Mouse (Mus musculus) naive thymus-derived CD4-positive, alpha-beta T cell, adult 2 months (primary cell): ENCODE data around the gene Bcap29.
"Not testable (repeated sequence)": the region's sequence is repeated elsewhere in the genome, so short reads cannot be mapped to it uniquely, and the experiment has no call there.

Experiments
- DNase-seq: peaks from one replicate; pipeline ENCODE4 v3.0.0-alpha.2; 2011; ENCODE audit warnings: low read depth

The Bcap29 gene

DNA sequence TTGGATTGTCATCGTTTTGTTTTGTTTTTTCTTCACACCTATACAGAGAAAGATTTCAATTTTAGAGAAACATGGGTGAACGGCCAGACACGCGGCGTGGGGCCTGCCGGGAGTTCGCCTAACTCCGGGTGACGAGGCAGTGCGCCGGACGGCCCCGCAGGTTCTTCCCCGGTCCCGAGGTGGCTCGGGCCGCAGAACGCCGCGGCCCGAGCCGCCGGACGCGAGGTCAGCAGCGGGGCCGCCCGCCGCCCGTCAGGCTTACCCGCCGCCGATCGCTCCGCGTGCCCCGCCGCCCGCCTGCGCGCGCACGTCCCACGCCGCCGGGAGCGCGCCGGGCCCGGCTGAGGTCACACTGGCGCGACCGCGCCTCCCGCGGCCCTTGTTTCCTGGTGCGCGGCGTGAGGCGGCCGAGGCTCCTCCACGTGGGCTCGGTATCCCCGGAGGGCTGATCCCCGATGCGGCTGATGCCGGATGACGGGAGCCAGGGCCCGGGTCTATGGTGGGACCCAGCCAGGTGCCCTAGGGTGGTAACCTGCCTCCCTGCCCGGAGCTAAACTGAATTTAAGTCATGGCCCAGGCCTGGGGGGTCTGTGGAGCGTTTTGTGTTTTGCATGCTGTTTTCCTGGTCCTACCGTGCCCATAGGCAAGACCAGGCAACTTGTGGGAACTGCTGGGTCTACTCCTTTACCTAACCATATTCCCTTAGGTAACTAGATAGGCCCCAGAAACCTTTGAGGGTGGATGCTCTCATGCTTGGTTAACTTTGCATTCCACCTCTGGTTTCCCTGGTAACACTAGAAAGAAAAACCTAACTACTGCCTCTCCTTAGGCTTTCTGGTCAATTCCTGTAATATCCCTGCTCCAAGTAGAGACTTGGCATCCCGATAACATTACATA, at the start of gene Bcap29:
TSS of gene Bcap29 (minus strand) at position 316 of the 897 bp plus-strand sequence.
- peak; percentile 86 for DNase-seq

DNA sequence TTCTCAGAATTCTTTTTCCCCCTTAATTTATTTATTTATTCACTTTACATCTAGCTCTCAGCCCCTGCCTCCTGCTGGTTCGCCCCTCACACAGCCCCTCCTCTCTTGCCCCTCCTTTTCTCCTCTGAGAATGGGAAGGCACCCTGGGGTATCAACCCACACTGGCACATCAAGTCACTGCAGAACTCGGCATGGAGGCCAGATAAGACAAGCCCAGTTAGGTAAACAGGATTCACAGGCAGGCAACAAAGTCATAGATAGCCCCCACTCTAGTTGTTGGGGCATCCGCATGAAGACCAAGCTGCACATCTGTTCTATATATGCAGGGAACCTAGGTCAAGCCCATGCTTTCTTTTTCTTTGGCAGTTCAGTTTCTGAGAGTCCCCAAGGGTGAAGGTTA, 32.7 kb upstream of the Bcap29 start:
- no peak for DNase-seq

DNA sequence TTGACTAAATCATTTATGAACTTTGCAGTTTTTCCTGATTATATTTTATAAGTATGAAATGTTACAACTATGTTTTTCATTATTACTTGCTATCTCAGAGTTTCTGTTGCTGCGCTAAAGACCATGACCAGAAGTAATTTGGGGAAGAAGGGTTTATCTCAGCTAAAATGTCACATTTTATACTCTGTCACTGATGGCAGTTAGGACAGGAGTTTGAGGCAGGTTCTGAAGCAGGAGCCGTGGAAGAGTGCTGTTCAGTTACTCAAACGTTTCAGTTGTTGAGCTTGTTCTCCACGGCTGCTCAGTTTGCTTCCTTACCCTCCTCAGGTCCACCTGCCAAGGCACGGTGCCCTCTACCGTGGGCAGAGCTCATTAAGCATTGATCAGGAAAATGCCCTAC, 31.5 kb upstream of the Bcap29 start:
- DNase-seq: no peak

DNA sequence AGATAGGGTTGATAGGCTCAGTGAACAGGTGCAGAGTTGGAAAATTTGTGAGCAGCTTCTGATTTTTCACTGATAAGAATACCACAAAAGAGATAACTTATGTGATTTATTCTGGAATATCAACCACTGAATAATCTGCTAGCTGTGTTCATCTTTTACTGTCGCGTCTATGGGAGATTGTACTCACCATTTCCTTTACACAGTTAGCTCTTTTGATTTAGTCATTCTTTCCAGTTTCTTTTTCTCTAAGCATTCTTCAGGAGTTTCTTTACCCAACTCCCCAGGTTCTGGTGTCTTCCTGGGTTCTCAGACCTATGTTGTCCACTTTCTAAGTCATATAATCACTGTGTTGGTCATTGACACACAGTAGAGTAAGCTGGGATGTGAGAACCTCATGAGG, 22.4 kb upstream of the Bcap29 start:
- no peak for DNase-seq

DNA sequence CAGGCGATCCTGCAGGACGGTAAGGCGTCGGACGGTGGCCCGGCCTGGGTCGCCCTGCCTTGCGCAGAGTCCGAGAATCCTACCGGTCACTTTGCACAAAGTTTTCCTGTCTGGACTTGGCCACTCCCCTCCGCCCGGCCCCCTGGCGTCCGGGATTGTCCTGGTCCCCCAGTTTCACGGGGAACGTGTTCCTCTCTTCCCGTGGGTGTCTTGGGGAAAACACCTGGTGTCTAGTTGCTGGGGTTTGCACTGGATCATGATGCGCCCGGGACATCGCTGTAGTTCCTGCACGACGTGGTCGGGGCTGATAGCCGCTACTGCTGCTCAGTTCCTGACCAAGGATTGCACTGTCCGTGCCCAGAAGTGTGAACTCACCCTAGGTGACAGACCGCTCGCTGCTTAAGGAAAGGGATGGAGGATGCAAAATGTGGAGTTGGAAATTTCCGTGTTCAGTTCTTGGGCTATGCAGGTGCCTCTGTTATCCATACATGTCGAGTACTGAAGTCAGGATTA, 20.6 kb upstream of the Bcap29 start:
- no peak for DNase-seq

DNA sequence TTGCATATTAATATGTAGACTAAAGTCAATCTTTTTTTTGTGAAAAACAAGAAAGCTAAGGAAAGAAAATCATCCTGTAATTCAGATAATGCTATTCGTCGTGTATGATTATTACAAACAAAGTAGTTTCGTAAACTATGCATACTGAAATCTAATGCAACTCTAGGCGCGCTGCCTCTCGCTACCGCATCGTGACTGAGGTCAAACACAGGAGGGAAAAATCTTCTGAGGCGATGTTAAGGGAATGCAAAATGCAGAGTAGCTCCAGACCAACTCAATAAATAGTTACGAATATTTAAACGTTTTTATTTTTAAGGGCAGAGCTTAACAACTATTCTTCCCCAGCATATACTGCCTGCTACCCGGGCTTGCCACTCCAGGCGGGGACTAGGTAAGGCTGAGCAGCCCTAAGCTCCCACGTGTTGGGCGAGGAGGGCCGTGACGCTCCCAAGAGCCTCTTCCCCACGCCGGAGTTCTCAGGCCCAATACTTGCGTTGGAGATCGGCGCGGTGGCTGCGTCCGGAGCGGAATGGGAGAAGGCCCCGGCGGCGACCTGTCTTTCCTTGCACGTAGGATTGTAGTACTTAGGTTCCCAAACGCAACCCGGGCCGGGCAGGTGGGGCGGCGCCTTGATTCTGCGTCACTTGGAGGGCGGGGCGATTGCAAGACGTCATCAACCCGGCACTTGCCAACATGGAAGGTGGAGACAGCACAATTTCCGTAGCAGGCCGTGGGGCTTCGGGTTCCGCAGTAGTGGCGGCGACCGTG, 19.9 kb upstream of the Bcap29 start, which contains the start of the genes Dus4l and Cog5:
TSS of gene Dus4l (minus strand) at position 630 of the 768 bp plus-strand sequence.
TSS of gene Cog5 (plus strand) at position 673 of the 768 bp plus-strand sequence.
- peak; percentile 97 for DNase-seq

DNA sequence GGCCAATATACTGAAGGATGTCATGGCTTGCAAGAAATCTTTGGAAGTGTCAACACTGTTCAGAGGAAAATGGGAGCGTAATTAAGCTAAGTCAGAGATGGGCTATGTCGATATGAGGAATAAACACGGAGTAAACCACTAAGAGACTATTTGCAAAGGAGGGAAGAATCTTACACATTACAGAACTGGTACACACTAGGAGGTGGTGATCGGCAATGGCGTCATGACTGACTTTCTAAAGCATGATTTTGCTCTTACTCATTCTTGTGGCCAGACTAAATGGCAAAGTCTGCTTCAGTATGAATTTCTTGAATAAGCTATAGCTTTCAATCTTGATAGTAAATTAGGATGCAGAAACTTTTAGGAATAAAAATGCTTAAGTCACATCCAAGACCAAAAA, 19.2 kb upstream of the Bcap29 start:
- peak; percentile 10 for DNase-seq

DNA sequence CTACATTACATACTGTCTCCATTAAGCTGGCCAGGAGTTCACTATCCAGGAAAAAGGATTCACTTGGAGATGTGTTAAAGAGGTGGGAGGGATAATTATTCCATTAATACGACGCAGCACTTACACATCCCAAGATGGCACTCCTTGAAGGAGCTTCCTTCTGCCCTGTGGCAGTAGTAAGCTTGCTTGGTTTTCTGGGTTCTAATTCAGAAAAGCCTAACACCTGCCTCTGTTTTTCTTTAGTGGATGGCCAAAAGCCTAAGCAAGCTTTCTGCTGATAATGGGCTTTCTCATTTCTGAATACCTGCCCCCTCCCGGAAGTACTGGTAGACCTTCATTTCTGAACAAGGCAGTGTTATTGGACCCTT, 766 bp upstream of the Bcap29 start:
- no peak for DNase-seq

DNA sequence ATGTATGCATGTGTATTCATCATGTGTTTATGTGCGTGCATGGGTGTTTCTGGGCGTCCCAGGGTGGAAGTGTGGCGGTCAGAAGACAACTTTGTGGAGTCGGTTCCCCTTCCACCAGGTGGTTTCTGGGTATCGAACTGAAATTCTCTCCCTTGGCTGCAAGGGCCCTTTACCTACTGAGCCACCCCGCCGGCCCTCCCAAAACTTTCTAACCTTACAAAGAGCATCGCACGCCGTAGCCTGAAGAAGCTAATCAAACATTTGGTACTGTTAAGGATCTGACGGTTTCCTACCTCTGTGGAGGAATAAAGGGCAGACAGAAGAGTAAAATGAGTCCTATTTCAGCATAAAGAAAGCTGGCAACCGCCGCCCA, 502 bp downstream of the Bcap29 start:
- DNase-seq: no peak

DNA sequence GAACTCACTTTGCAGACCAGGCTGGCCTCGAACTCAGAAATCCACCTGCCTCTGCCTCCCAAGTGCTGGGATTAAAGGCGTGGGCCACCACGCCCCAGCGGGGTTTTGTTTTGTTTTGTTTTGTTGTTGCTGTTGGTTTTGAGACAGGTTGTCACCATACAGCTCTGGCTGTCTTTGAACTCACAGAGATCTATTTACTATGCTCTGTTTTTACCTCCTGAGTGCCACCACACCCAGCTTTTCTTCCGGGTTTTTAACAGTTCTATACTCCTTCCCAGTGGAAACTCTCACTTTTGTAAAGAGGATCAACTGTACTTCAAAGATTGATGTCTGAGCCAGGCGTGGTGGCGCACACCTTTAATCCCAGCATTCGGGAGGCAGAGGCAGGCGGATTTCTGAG, 6.1 kb downstream of the Bcap29 start:
- not testable (repeated sequence) for DNase-seq

DNA sequence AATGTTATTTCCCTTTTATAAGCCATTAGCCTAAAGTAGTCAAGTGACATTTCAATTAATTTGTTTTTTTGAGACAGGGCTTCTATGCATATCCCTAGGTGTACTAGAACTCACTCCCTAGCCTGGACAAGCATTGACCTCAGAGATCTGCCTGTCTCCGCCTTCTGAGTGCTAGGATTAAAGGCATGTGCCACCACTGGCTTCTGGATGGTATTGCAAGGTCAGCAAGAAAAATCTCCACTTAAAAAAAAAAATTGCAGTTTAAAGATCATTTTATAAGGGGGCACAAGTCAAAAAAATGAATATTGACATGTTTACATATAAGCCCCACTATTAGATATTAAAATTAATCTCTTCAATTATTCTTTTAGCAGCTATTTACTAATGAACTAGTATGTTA, 9.4 kb downstream of the Bcap29 start:
- DNase-seq: no peak

DNA sequence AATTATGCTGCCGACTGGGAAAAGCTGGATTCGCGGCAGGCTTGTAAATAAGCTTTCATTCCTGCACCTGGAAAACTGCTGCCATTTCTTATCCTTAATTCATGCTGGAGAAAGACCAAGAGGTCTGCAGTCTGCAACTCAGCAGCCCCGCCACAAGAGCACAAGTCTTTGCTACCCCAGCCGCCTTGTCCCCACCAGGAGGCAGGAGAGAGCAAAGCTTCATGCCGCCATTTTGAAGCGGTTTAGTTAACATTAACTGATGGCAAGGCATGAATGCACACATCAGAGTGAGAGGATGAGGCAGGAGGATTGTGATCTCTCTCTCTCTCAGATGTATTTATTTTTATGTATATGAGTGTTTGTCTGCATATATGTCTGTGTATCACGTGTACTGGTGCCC, 14.4 kb downstream of the Bcap29 start:
- DNase-seq: no peak

DNA sequence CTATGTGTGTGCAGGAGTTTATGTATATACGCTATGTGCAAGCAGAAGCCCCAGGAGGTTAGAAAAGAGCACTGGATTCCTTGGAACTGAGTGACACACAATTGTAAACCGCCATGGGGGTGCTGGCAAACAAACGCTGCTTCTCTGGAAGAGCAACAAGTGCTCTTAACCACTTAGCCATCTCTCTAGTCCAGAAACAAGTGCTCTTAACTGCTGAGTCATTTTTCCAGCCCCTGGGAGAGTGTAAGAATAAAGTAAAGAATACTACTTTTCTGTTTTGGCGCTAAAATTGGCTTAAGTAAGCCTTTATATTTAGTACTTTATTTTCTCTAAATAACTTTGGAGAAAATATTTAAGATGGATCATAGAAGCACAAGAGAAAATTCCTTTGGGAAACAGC, 21.1 kb downstream of the Bcap29 start:
- DNase-seq: no peak

DNA sequence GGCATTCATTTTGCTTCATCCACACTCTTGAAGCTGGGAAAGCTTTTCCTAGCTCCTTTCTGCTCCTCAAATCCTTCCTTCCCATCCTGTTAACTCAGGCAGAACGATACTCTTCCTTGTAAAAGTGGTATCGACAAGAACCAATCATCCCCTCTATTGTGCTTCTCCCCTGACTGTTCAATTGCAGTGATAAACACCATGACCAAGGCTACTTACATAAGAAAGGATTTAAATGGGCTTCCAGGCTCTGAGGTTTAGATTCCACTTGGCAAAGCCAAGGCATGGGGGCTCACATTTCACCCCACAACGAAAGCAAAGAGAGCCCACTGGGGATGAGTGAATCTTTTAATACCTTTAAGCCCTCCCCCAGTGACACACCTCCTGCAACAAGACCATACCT, 26.3 kb downstream of the Bcap29 start:
- no peak for DNase-seq

DNA sequence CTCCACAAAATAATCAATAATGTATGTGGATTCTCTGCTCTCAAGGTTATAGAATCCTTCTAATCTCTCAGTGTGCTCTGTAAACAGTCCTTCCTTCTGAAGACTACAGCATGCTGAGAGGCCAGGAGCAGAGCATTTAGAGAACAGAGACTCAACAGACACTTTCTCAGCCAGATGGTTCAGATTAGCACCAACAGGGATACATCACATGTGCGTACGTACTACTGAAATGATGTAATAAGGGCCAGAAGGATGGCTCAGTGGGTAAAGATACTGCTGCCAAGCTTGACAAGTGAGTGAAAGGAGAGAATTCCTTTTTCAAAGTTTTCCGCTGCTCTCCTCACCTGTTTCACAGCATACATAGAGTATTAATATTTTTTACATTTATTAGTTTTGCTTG, 29.6 kb downstream of the Bcap29 start:
- no peak for DNase-seq

DNA sequence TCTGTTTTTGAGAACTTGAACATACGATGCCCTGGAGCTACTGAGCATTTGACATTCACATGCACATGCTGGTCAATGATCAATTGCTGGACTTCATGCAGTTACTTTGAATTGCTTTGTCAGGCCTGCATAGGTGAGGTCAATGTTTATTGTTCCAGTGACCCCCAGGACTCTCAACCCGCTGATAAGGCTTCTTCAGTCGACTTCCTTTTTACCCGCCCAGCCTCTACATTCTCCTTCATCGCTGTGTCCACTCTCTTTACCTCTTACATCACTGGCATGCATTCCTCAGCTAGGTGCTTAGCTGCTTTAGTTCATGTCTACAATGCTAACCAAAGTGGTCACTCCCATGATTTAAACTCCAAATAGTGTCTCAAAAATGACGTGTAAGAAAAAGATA, 30.9 kb downstream of the Bcap29 start:
- DNase-seq: no peak

DNA sequence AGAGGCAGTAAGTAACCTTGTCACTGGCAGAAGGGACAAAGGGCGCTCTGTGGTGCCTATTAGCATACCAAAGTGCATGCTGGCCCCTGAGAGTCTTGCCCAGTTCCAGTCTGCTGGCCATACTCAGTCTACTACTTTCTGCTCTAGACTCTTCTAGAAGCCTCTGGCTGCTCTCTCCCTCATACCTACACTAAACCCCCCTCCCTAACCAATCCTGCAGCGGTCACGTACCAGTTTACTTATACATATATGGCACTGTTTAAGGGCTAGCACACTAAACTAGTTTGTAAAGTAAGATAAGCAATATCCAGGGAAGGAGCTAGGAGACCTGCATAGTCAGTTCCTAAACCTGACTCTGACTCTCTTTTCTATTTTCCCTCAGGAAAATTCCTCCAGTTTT, 40.2 kb downstream of the Bcap29 start:
- no peak for DNase-seq

DNA sequence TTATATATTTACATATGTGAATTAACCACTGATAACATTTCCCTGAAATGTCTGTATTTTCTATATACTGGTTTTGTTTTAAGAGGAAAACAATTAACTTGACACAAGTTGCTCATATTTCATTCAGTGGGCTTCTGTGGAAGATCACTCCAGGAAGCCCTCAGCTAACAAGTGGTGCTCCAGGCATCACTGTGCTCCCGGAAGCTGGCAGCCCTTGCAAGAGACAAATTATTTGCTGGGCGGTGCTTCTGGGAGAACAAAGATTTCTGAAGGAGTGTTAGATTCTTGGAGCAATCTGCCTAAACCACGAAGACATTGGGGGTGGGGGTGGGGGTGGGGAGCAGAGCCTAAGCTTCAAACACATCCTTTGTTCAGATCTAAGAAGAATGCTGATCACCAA, 42.4 kb downstream of the Bcap29 start:
- DNase-seq: no peak

DNA sequence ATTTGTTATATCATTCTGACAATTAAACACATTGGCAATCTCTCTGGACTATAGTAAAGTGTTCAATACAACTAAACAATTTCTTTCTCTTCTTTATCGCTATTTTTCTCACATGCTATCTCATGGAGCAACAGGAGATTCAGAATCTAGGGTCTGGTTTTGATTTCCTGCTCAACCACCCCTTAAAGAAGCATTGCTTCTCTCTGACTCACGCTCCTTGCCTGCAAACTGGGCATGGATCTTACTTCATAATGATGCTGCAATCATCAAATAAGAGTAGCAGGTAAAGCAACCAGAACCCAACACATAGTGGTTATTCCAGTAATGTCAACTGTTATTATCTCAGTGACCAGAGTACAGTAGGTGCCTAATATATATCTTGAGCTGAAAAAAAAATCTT, 50.7 kb downstream of the Bcap29 start:
- no peak for DNase-seq

DNA sequence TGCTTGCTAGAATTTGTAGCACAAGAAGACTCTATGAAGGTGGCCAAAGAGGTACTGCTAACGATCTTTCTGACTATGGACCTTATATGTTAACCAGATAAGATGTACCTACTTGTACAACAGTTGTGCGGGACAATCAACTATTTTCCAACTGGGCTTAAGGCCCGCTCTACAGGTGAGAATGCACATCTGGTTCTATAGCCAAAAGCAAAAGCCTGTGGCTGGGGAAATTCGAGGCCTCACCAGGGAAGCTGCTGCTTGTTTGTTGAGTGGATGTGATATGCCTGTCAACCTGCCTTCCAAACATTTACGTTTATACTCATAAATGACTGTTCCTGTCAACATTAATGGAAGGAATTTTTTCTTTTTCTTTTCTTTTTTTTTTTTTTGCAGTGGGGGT, 52.4 kb downstream of the Bcap29 start:
- DNase-seq: no peak

DNA sequence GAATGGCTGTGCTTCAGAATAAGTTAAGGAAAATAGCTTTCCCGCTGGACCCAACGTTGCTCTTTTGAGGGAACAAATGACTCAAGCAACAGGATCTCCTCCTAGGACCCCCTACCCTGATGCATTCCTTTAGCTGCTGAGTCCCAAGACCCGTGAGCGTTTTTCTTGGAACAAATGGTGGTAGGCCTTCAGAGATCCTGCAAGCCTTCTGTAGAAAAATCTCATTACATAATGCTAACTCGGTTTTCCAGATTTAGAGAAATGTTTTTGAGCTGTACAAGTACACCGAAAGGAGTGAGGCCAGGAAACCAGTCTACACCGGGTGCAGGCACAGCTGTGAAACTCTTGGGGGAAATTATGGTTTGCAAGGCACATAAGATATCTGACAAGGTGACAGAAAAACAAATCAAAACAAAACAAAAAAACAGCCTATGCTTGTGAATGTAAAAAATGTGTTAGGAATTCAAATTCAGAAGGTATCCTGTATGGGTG, 53.1 kb downstream of the Bcap29 start:
- DNase-seq: no peak

DNA sequence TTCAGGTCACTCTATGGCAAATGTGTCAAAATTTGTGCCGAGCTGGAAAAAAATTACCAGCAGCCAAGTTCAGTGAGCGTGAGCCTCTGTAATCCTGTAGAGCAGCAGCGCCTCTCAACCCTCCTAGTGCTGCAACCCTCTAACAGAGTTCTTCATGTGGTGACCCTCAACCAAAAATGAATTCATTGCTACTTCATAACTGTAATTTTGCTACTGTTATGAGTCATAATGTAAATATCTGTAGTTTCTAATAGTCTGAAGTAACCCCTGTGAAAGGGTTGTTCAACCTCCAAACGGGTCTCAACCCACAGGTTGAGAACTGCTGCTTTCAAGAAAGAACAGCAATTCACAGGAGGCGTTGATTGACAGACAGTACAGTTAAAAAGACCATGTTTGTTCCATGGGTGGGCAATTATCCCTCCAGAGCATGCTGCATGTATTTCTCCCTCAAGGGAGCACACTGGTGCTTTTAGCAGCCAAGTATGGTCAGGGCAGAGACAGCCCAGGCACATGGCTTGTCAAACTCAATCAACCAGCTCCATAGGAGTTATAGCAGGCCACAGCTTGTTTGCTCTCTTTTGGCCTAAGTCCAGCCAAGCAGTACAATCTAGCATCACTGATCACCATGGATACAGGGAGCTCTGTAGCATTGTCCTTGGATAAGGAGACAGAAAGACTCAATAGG, 53.7 kb downstream of the Bcap29 start:
- DNase-seq: no peak
